Comparison of ENCODE assay signal across 27 mouse cellular contexts in the genomic region with DNA sequence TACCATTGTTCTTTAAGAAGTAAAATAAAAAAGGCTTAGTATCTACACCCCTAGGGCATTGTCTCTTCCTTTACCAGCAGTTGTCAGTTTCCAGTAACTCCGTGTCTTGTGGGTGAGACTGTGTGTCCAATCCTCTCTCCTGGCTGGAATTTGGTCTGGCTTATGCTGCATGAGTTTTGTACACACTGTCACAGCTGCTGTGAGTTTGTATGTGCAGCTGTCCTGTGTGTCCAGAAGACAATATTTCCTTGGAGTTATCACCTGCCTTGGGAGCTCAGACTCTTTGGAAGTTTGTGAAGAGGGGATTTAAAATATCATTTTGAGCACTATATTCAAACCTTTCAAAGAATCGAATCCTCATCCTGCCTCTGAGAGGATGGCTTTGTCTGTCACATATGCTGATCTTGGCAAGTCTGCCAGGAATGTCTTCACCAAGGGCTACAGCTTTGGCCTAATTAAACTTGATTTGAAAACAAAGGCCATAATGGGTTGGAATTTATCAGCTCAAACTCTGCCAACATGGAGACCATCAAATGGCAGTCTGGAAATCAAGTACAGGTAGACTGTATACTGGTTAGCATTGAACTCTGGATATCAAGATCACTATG.
DNase-seq lines count a peak whose midpoint lies in the region; ATAC-seq and TF ChIP-seq lines count a peak whose summit lies in the region.
"Had no signal": no experiment of that assay in that cellular context is flagged by ENCODE, and none has a peak within 500 bp of the region (broad histone marks: within the 10 kb centered on the region; RNA-seq: fewer than 3 reads in every experiment).

No protein-coding gene starts in this region.

- H3K27me3 ChIP-seq in embryonic facial prominence, embryonic 14.5 days (replicated peaks; ENCODE audit: control insufficient read depth, insufficient read depth, low read length) = no peaks in the 10 kb centered on the region
- no peaks in the 10 kb centered on the region for H3K27me3 ChIP-seq in embryonic facial prominence, embryonic 10.5 days (replicated peaks; ENCODE audit: low read depth, poor library complexity, severe bottlenecking)
- H3K27me3 ChIP-seq in limb, embryonic 13.5 days = no peaks in the 10 kb centered on the region
- H3K27me3 ChIP-seq in limb, embryonic 10.5 days (ENCODE audit: low read depth, poor library complexity, severe bottlenecking) = no peaks in the 10 kb centered on the region
- no peaks in the 10 kb centered on the region for H3K27me3 ChIP-seq in limb, embryonic 14.5 days (ENCODE audit: control insufficient read depth, insufficient read depth, low read length)
- H3K27me3 ChIP-seq: embryonic facial prominence, embryonic 12.5 days; forebrain, embryonic 12.5 days; forebrain, embryonic 15.5 days; heart, embryonic 13.5 days; Patski had no signal

- no peaks in the 10 kb centered on the region for H3K36me3 ChIP-seq in embryonic facial prominence, embryonic 14.5 days (ENCODE audit: control insufficient read depth, insufficient read depth, low read length)
- no peaks in the 10 kb centered on the region for H3K36me3 ChIP-seq in embryonic facial prominence, embryonic 10.5 days (replicated peaks)
- no peaks in the 10 kb centered on the region for H3K36me3 ChIP-seq in limb, embryonic 13.5 days
- H3K36me3 ChIP-seq in limb, embryonic 10.5 days = no peaks in the 10 kb centered on the region
- H3K36me3 ChIP-seq in limb, embryonic 14.5 days (ENCODE audit: control insufficient read depth, insufficient read depth, low read length) = no peaks in the 10 kb centered on the region
- H3K36me3 ChIP-seq: embryonic facial prominence, embryonic 12.5 days; forebrain, embryonic 12.5 days; forebrain, embryonic 15.5 days; heart, embryonic 13.5 days had no signal

- DNase-seq in cerebellum, postnatal 14 days = no peak
- DNase-seq in embryonic facial prominence, embryonic 14.5 days (ENCODE audit: low spot score) = peak; percentile 53
- no peak for DNase-seq in embryonic facial prominence, embryonic 10.5 days (ENCODE audit: low spot score)
- no peak for DNase-seq in limb, embryonic 10.5 days (ENCODE audit: low spot score)
- DNase-seq in limb, embryonic 14.5 days (ENCODE audit: low spot score) = no peak
- no peak for DNase-seq in adrenal gland, postnatal 36 days
- DNase-seq: adrenal gland, adult 2 months; adrenal gland, postnatal 14 days; cerebellum, adult 11 months; cerebellum, adult 8-10 months; gastrocnemius, postnatal 14 days; heart, adult 11 months; heart, postnatal 14 days; heart, postnatal 4 days; kidney, adult 18-20 months had no signal

- H3K4me1 ChIP-seq in embryonic facial prominence, embryonic 14.5 days (ENCODE audit: control insufficient read depth, insufficient read depth, low read length) = no peaks in the 10 kb centered on the region
- no peaks in the 10 kb centered on the region for H3K4me1 ChIP-seq in embryonic facial prominence, embryonic 10.5 days
- H3K4me1 ChIP-seq in limb, embryonic 13.5 days = no peaks in the 10 kb centered on the region
- H3K4me1 ChIP-seq in limb, embryonic 10.5 days = no peaks in the 10 kb centered on the region
- H3K4me1 ChIP-seq in limb, embryonic 14.5 days (ENCODE audit: control insufficient read depth, insufficient read depth, low read length) = no peaks in the 10 kb centered on the region
- H3K4me1 ChIP-seq: embryonic facial prominence, embryonic 12.5 days; forebrain, embryonic 12.5 days; forebrain, embryonic 15.5 days; heart, embryonic 13.5 days had no signal

- H3K9ac ChIP-seq in embryonic facial prominence, embryonic 14.5 days (ENCODE audit: low read depth, low read length) = no peak overlapping the region
- no peak overlapping the region for H3K9ac ChIP-seq in limb, embryonic 13.5 days
- H3K9ac ChIP-seq in limb, embryonic 14.5 days (ENCODE audit: low read depth, low read length, severe bottlenecking) = no peak overlapping the region
- H3K9ac ChIP-seq: embryonic facial prominence, embryonic 12.5 days; forebrain, embryonic 12.5 days; forebrain, embryonic 15.5 days; heart, embryonic 13.5 days; hindbrain, embryonic 14.5 days had no signal

- no peak overlapping the region for H3K4me3 ChIP-seq in embryonic facial prominence, embryonic 14.5 days (ENCODE audit: low read depth, low read length)
- H3K4me3 ChIP-seq in embryonic facial prominence, embryonic 10.5 days = no peak overlapping the region
- no peak overlapping the region for H3K4me3 ChIP-seq in limb, embryonic 13.5 days
- no peak overlapping the region for H3K4me3 ChIP-seq in limb, embryonic 10.5 days
- H3K4me3 ChIP-seq in limb, embryonic 14.5 days (replicated peaks; ENCODE audit: low read length) = no peak overlapping the region
- H3K4me3 ChIP-seq: embryonic facial prominence, embryonic 12.5 days; erythroblast, embryonic 14.5 days; forebrain, embryonic 12.5 days; forebrain, embryonic 15.5 days; heart, embryonic 13.5 days had no signal

- no peaks in the 10 kb centered on the region for H3K9me3 ChIP-seq in embryonic facial prominence, embryonic 14.5 days (ENCODE audit: control insufficient read depth, low read length)
- no peaks in the 10 kb centered on the region for H3K9me3 ChIP-seq in embryonic facial prominence, embryonic 10.5 days
- no peaks in the 10 kb centered on the region for H3K9me3 ChIP-seq in limb, embryonic 13.5 days
- H3K9me3 ChIP-seq in limb, embryonic 10.5 days (replicated peaks) = no peaks in the 10 kb centered on the region
- H3K9me3 ChIP-seq in limb, embryonic 14.5 days (ENCODE audit: control insufficient read depth, low read length) = no peaks in the 10 kb centered on the region
- H3K9me3 ChIP-seq: embryonic facial prominence, embryonic 12.5 days; forebrain, embryonic 12.5 days; forebrain, embryonic 15.5 days; heart, embryonic 13.5 days had no signal

- no peak overlapping the region for H3K4me2 ChIP-seq in embryonic facial prominence, embryonic 14.5 days (ENCODE audit: low read depth, low read length)
- no peak overlapping the region for H3K4me2 ChIP-seq in limb, embryonic 13.5 days (replicated peaks)
- H3K4me2 ChIP-seq in limb, embryonic 14.5 days (replicated peaks; ENCODE audit: low read depth, low read length, severe bottlenecking) = no peak overlapping the region
- H3K4me2 ChIP-seq: embryonic facial prominence, embryonic 12.5 days; forebrain, embryonic 12.5 days; forebrain, embryonic 15.5 days; heart, embryonic 13.5 days; hindbrain, embryonic 14.5 days had no signal

- 69% methylated on average over 2 of the region's 2 CpGs for WGBS in embryonic facial prominence, embryonic 14.5 days
- 69% methylated on average over 2 of the region's 2 CpGs for WGBS in embryonic facial prominence, embryonic 10.5 days
- WGBS in limb, embryonic 13.5 days = 77% methylated on average over 2 of the region's 2 CpGs
- WGBS in limb, embryonic 10.5 days = 90% methylated on average over 2 of the region's 2 CpGs
- 67% methylated on average over 2 of the region's 2 CpGs for WGBS in limb, embryonic 14.5 days

- ATAC-seq in cerebellum, adult (ENCODE audit: insufficient number of reproducible peaks, low FRiP score, low TSS enrichment) = 0 out of 2 replicates have a peak, but pooled peaks have one; percentile 8
- ATAC-seq in embryonic facial prominence, embryonic 14.5 days (ENCODE audit: low read depth) = peak; percentile 55; the same call in 1 of the 2 replicates
- peak; percentile 71; the same call in 1 of the 2 replicates for ATAC-seq in limb, embryonic 13.5 days (ENCODE audit: low FRiP score, low read depth)
- peak; percentile 67 for ATAC-seq in limb, embryonic 14.5 days (ENCODE audit: low FRiP score, low read depth)
- ATAC-seq: forebrain, embryonic 15.5 days; hindbrain, postnatal 0 days; inflammation-experienced regulatory T-cells, adult 6 months; intestine, embryonic 16.5 days; Patski had no signal

- TF ChIP-seq POLR2A in limb, embryonic 14.5 days (IDR thresholded peaks at IDR 0.05; ENCODE audit: borderline replicate concordance, extremely low read depth, insufficient read depth, insufficient read length) = no peak

- H3K27ac ChIP-seq in embryonic facial prominence, embryonic 14.5 days (replicated peaks; ENCODE audit: low read depth, low read length) = no peak overlapping the region
- H3K27ac ChIP-seq in embryonic facial prominence, embryonic 10.5 days (replicated peaks) = no peak overlapping the region
- H3K27ac ChIP-seq in limb, embryonic 13.5 days = no peak overlapping the region
- no peak overlapping the region for H3K27ac ChIP-seq in limb, embryonic 10.5 days
- no peak overlapping the region for H3K27ac ChIP-seq in limb, embryonic 14.5 days (replicated peaks; ENCODE audit: low read depth, low read length)
- H3K27ac ChIP-seq: embryonic facial prominence, embryonic 12.5 days; forebrain, embryonic 12.5 days; forebrain, embryonic 15.5 days; heart, embryonic 13.5 days; hindbrain, embryonic 14.5 days; hindbrain, postnatal 0 days had no signal

Comparison
In these comparisons a context has a peak if more than half of its experiments do, and no peak if none do; other contexts are left out.
1. ATAC-seq: peak in every context shown above with its lines; median percentile 71 in limb, embryonic 13.5 days; 67 in limb, embryonic 14.5 days; 55 in embryonic facial prominence, embryonic 14.5 days; 8 in cerebellum, adult.